Mouse (Mus musculus) stomach, embryonic 16.5 days (tissue): ENCODE measurements at regions not wholly inside any gene's neighbourhood (a gene's known extent, or its start where the extent isn't known, plus 50 kb on each side); places are given as distances from the start of the nearest gene placed in this dataset.

Experiments used
- ATAC-seq: fragments of 200-750 bp; cut with Nextera tagmentation; 2 replicates; pipeline ENCODE4 v1.8.0; 2017; ENCODE audit warnings: moderate number of reproducible peaks, moderate TSS enrichment; ENCODE audit not compliant: insufficient read depth, low FRiP score
- H3K27ac ChIP-seq: fragments of 300-500 bp; sonication (generic); 2 replicates; pipeline ENCODE4 v1.5.1; 2014; ENCODE audit warnings: low read length
- H3K27me3 ChIP-seq: fragments of 300-500 bp; sonication (generic); 2 replicates; pipeline ENCODE4 v1.6.1; 2014; ENCODE audit warnings: low read length, control low read depth, mixed read lengths; ENCODE audit not compliant: control insufficient read depth, insufficient read depth
- H3K36me3 ChIP-seq: fragments of 300-500 bp; sonication (generic); 2 replicates; pipeline ENCODE4 v1.6.1; 2014; ENCODE audit warnings: low read length; ENCODE audit not compliant: control insufficient read depth, insufficient read depth
- H3K4me1 ChIP-seq: fragments of 300-500 bp; sonication (generic); 2 replicates; pipeline ENCODE4 v1.6.1; 2014; ENCODE audit warnings: low read length, control low read depth, mixed read lengths; ENCODE audit not compliant: control insufficient read depth, insufficient read depth
- H3K4me2 ChIP-seq: fragments of 300-500 bp; sonication (generic); 2 replicates; pipeline ENCODE4 v1.6.1; 2014; ENCODE audit warnings: low read depth, low read length, mixed read lengths
- H3K4me3 ChIP-seq: fragments of 300-500 bp; sonication (generic); replicated peaks from 2 replicates; pipeline ENCODE4 v1.5.1; 2014; ENCODE audit warnings: mild to moderate bottlenecking, low read length
- H3K9ac ChIP-seq: fragments of 300-500 bp; sonication (generic); 2 replicates; pipeline ENCODE4 v1.6.1; 2014; ENCODE audit warnings: low read length
- H3K9me3 ChIP-seq: fragments of 300-500 bp; sonication (generic); replicated peaks from 2 replicates; pipeline ENCODE4 v1.6.1; 2016; ENCODE audit warnings: low read length, control low read depth; ENCODE audit not compliant: control insufficient read depth
- WGBS: fragments of 180-500 bp; shearing (Covaris S2); extraction: QIAGEN DNeasy Blood & Tissue Kit; methylation state at CpG from one replicate; pipeline ENCODE4 v1.1.7; 2014; 5-methylcytosine and 5-hydroxymethylcytosine counted together

GRCm38 (mm10) chr7:84466479-84466878 lies 56.5 kb upstream of the Arnt2 start:
- Histone ChIP-seq H3K27ac (peak overlapping the region; percentile 4; the same call in 1 of the 2 replicates), H3K36me3 (no peaks in the 10 kb centered on the region), H3K9me3 (no peaks in the 10 kb centered on the region), H3K4me2 (no peak overlapping the region), H3K4me1 (no peaks in the 10 kb centered on the region), H3K27me3 (no peaks in the 10 kb centered on the region), H3K4me3 (no peak overlapping the region), H3K9ac (no peak overlapping the region)
- ATAC-seq = no peak

- Histone ChIP-seq H3K27ac (peak overlapping the region; percentile 4; the same call in 1 of the 2 replicates), H3K36me3 (no peaks in the 10 kb centered on the region), H3K27me3 (no peaks in the 10 kb centered on the region), H3K4me2 (no peak overlapping the region), H3K4me3 (no peak overlapping the region), H3K9me3 (no peaks in the 10 kb centered on the region), H3K9ac (no peak overlapping the region), H3K4me1 (no peaks in the 10 kb centered on the region)
- ATAC-seq = no peak
- WGBS = 62% methylated on average over 3 of the region's 3 CpGs
These were observed 55.7 kb upstream of the Arnt2 start for GRCm38 (mm10) chr7:84465587-84466202.
